Mouse (Mus musculus) thymus, postnatal 25 days (tissue): ENCODE data around the gene Il1a.
A peak's percentile ranks its signal among the peaks of the same experiment; 100 is the strongest.

Experiments used
- DNase-seq: peaks from one replicate; pipeline ENCODE4 v3.0.0; 2022

Gene Il1a

GRCm38 (mm10) chr2:129261151-129261794, 48.5 kb downstream of the Il1a start:
- DNase-seq: no peak

- DNase-seq: no peak
Measured at GRCm38 (mm10) chr2:129260646-129261045, 49.1 kb downstream of the Il1a start.

GRCm38 (mm10) chr2:129258475-129259211, 51.1 kb downstream of the Il1a start:
- DNase-seq: peak; percentile 68

- no peak for DNase-seq
Measured at GRCm38 (mm10) chr2:129258056-129258455, 51.7 kb downstream of the Il1a start.

- no peak for DNase-seq
Measured at GRCm38 (mm10) chr2:129256006-129256405, 53.8 kb downstream of the Il1a start.

- no peak for DNase-seq
Measured at GRCm38 (mm10) chr2:129254076-129254475, 55.7 kb downstream of the Il1a start.

GRCm38 (mm10) chr2:129253631-129253970, 56.2 kb downstream of the Il1a start:
- no peak for DNase-seq

- no peak for DNase-seq
Measured at GRCm38 (mm10) chr2:129252836-129253630, 56.7 kb downstream of the Il1a start.
